ENCODE assay signal across 8 mouse cellular contexts in genomic region chr5:129501671-129502070, GRCm38 (mm10). TPM values are rescaled to one million over a fixed set of nuclear protein-coding genes. Genes with fewer than 3 reads are reported as not detected.
A peak's percentile ranks its signal among the peaks of the same experiment; 100 is the strongest.
DNase-seq lines count a peak whose midpoint lies in the region; ATAC-seq and TF ChIP-seq lines count a peak whose summit lies in the region.

No protein-coding gene starts in this region.

- peak overlapping the region; percentile 89 for H3K4me3 ChIP-seq in heart, adult 2 months
- H3K4me3 ChIP-seq in ES-E14 (ENCODE audit: insufficient read depth in 1 of 2, low read depth in 1 of 2, low read length in 2 of 2, poor library complexity in 1 of 2, severe bottlenecking in 1 of 2), result peak overlapping the region; percentile 91 to 99
- peak overlapping the region; percentile 79 for H3K4me3 ChIP-seq in embryonic fibroblast, embryonic 13.5 days (ENCODE audit: insufficient read depth, low read length)
- peak overlapping the region; percentile 98 for H3K4me3 ChIP-seq in intestine, embryonic 16.5 days (ENCODE audit: low read length)
- peak overlapping the region; percentile 99 for H3K4me3 ChIP-seq in stomach, embryonic 14.5 days (ENCODE audit: low read depth, low read length)

- H3K27ac ChIP-seq in heart, adult 2 months, result peak overlapping the region; percentile 99
- H3K27ac ChIP-seq in ES-E14 (ENCODE audit: insufficient read depth, low read depth, low read length, poor library complexity, severe bottlenecking), result no peak overlapping the region
- H3K27ac ChIP-seq in embryonic fibroblast, embryonic 13.5 days (ENCODE audit: insufficient read depth, low read length), result no peak overlapping the region
- H3K27ac ChIP-seq in intestine, embryonic 16.5 days (ENCODE audit: low read length), result peak overlapping the region; percentile 76
- peak overlapping the region; percentile 77; the same call in 1 of the 2 replicates for H3K27ac ChIP-seq in stomach, embryonic 14.5 days (ENCODE audit: low read length)

- no peak for TF ChIP-seq CTCF in heart, adult 2 months (IDR thresholded peaks at IDR 0.05)
- TF ChIP-seq CTCF in embryonic fibroblast, embryonic 13.5 days (IDR thresholded peaks at IDR 0.05; ENCODE audit: borderline replicate concordance, insufficient read depth, low read length), result no peak

- H3K4me1 ChIP-seq in heart, adult 2 months (ENCODE audit: control insufficient read depth, insufficient read depth, low read length), result peaks cover 4% of the 10 kb centered on the region
- H3K4me1 ChIP-seq in ES-E14 (ENCODE audit: control insufficient read depth in 2 of 2, insufficient read depth in 2 of 2, low read length in 2 of 2, poor library complexity in 1 of 2), result peaks cover 3 to 4% of the 10 kb centered on the region in 2 experiments; a peak in 1 of 4 replicates
- peaks cover 8% of the 10 kb centered on the region for H3K4me1 ChIP-seq in embryonic fibroblast, embryonic 13.5 days (ENCODE audit: control insufficient read depth, insufficient read depth, low read length)
- peaks cover 12% of the 10 kb centered on the region for H3K4me1 ChIP-seq in intestine, embryonic 16.5 days (ENCODE audit: control insufficient read depth, insufficient read depth, low read length)
- peaks cover 7% of the 10 kb centered on the region for H3K4me1 ChIP-seq in stomach, embryonic 14.5 days (ENCODE audit: control insufficient read depth, insufficient read depth, low read length)

- no peak for TF ChIP-seq EP300 in heart, adult 2 months (IDR thresholded peaks at IDR 0.05; ENCODE audit: insufficient read depth, low read depth, low read length)

- in situ Hi-C loops in ES-E14 (cut with MboI; ENCODE audit: low sequenced_read_pairs in 2 of 2, unreplicated experiment in 2 of 2), result no loop called here

- no peak for TF ChIP-seq POLR2A in heart, adult 2 months (IDR thresholded peaks at IDR 0.05; ENCODE audit: insufficient read depth, low read depth, low read length)
- TF ChIP-seq POLR2A in embryonic fibroblast, embryonic 13.5 days (IDR thresholded peaks at IDR 0.05; ENCODE audit: low read depth, low read length), result no peak

- H3K36me3 ChIP-seq in heart, adult 2 months (ENCODE audit: control insufficient read depth, insufficient read depth, low read length), result peaks cover 5% of the 10 kb centered on the region
- peaks cover 18% of the 10 kb centered on the region for H3K36me3 ChIP-seq in ES-E14 (ENCODE audit: control insufficient read depth, insufficient read depth, low read length, poor library complexity, severe bottlenecking)
- H3K36me3 ChIP-seq in intestine, embryonic 16.5 days (ENCODE audit: control insufficient read depth, insufficient read depth, low read length), result 0 out of 2 replicates have a peak, but pooled peaks cover 2% of the 10 kb centered on the region
- H3K36me3 ChIP-seq in stomach, embryonic 14.5 days (ENCODE audit: control insufficient read depth, insufficient read depth, low read length), result peaks cover 34% of the 10 kb centered on the region

- peak overlapping the region; percentile 92 for H3K9ac ChIP-seq in heart, adult 2 months (ENCODE audit: low read depth, low read length)
- H3K9ac ChIP-seq in ES-E14 (ENCODE audit: insufficient read depth, low read depth, low read length, poor library complexity, severe bottlenecking), result peak overlapping the region; percentile 99
- peak overlapping the region; percentile 86 for H3K9ac ChIP-seq in intestine, embryonic 16.5 days (ENCODE audit: low read depth, low read length)
- H3K9ac ChIP-seq in stomach, embryonic 14.5 days (replicated peaks; ENCODE audit: low read depth, low read length), result peak overlapping the region; percentile 95

- peaks cover 5% of the 10 kb centered on the region for H3K79me2 ChIP-seq in heart, adult 2 months (replicated peaks; ENCODE audit: control insufficient read depth, insufficient read depth, low read length)

- 0% methylated on average over 28 of the region's 44 CpGs for WGBS in heart, adult 2 months
- under 1% methylated on average over 44 of the region's 44 CpGs for WGBS in intestine, embryonic 16.5 days
- under 1% methylated on average over 44 of the region's 44 CpGs for WGBS in stomach, embryonic 14.5 days

- intact Hi-C loops in heart, adult 2 months (cut with DNase I), result loop anchor here (2.0 to 10.0 kb wide), 2 partner anchors 85 to 223 kb away; partner anchors contain the start of gene Nipsnap2

- no peaks in the 10 kb centered on the region for H3K27me3 ChIP-seq in heart, adult 2 months (ENCODE audit: control insufficient read depth, insufficient read depth, low read length)
- no peaks in the 10 kb centered on the region for H3K27me3 ChIP-seq in intestine, embryonic 16.5 days (replicated peaks; ENCODE audit: control insufficient read depth, insufficient read depth, low read length)
- no peaks in the 10 kb centered on the region for H3K27me3 ChIP-seq in stomach, embryonic 14.5 days (ENCODE audit: control insufficient read depth, insufficient read depth, low read length)

- DNase-seq in heart, adult 2 months, result peak in 1 of 2 experiments; percentile 37
- DNase-seq in heart, adult 18-20 months, result no peak
- no peak for DNase-seq in ES-E14 (ENCODE audit: low read depth, low spot score)
- peak; percentile 13 to 23 for DNase-seq in lung, postnatal 4 days
- DNase-seq in embryo, embryonic 9.5 days (ENCODE audit: extremely low spot score), result no peak

- ATAC-seq in intestine, embryonic 16.5 days, result peak; percentile 57
- no peak for ATAC-seq in stomach, embryonic 14.5 days (ENCODE audit: insufficient number of reproducible peaks, insufficient read depth, low FRiP score, low read depth)

- H3K9me3 ChIP-seq in ES-E14 (ENCODE audit: control insufficient read depth, insufficient read depth, low read depth, low read length), result no peaks in the 10 kb centered on the region
- no peaks in the 10 kb centered on the region for H3K9me3 ChIP-seq in intestine, embryonic 16.5 days (ENCODE audit: control insufficient read depth, low read length)
- no peaks in the 10 kb centered on the region for H3K9me3 ChIP-seq in stomach, embryonic 14.5 days (ENCODE audit: control insufficient read depth, low read depth, low read length)

- H3K4me2 ChIP-seq in intestine, embryonic 16.5 days (ENCODE audit: low read depth, low read length), result peak overlapping the region; percentile 88
- peak overlapping the region; percentile 90 for H3K4me2 ChIP-seq in stomach, embryonic 14.5 days (replicated peaks; ENCODE audit: low read depth, low read length)

TF ChIP-seq in ES-E14, 5 proteins besides CTCF, POLR2A, EP300 and RAD21:
- TF ChIP-seq HCFC1 (IDR thresholded peaks at IDR 0.05; ENCODE audit: borderline replicate concordance, insufficient read depth, low read length) (no peak), ZNF384 (IDR thresholded peaks at IDR 0.05; ENCODE audit: low read depth, low read length) (no peak), ZC3H11A (IDR thresholded peaks at IDR 0.05; ENCODE audit: borderline replicate concordance, low read depth, low read length) (no peak), MAFK (IDR thresholded peaks at IDR 0.05; ENCODE audit: insufficient read depth, low read depth, low read length) (no peak), CHD2 (IDR thresholded peaks at IDR 0.05; ENCODE audit: low read depth, low read length) (no peak)

RNA-seq across cellular contexts. Expression of gene Sfswap, which starts 0.7 kb away (rescaled TPM):
- 10 to 100 TPM; 24.1 to 25.9 TPM for total RNA-seq in heart, adult 2 months (2021)
- polyA plus RNA-seq in heart, adult 2 months (2012; rRNA removed), result 33.1 and 43.2 TPM in 2 replicates
- total RNA-seq in heart, adult 18-20 months (2021), result 10 to 100 TPM; 23.2 to 29.1 TPM
- 69.5 and 97.8 TPM in 2 replicates for total RNA-seq in ES-E14 (2012; rRNA removed)
- 65.4 and 76.7 TPM in 2 replicates for polyA plus RNA-seq in embryonic fibroblast, embryonic 13.5 days (2011; ENCODE audit: insufficient read length, low read depth, missing spikeins)
- polyA plus RNA-seq in intestine, embryonic 16.5 days (2015; fragmentation: Nextera tagmentation; extraction: Ambion mirVana), result 26.4 and 28.1 TPM in 2 replicates
- 55.9 and 56.7 TPM in 2 replicates for polyA plus RNA-seq in stomach, embryonic 14.5 days (2014; fragmentation: Nextera tagmentation; extraction: Ambion mirVana)

Comparison
In these comparisons a context has a peak if more than half of its experiments do, and no peak if none do; other contexts are left out.
1. DNase-seq: peak in lung, postnatal 4 days (2 of 2); none in heart, adult 18-20 months (0 of 2), ES-E14 (single experiment) and embryo, embryonic 9.5 days (single experiment).
2. H3K27ac ChIP-seq: peak in heart, adult 2 months (single experiment), intestine, embryonic 16.5 days (single experiment) and stomach, embryonic 14.5 days (single experiment); none in ES-E14 (single experiment) and embryonic fibroblast, embryonic 13.5 days (single experiment).
3. Peak in every context shown above with its lines, with median percentiles within 50 percentile points of each other: H3K4me3 ChIP-seq and H3K9ac ChIP-seq.